Mouse (Mus musculus): ENCODE results near the gene Kmt2d. TPM values are rescaled to one million over a fixed set of nuclear protein-coding genes. Genes with fewer than 3 reads are reported as not detected.

Gene Kmt2d
- polyA plus RNA-seq, 1 experiment from 2014 or later, result 12.5 TPM

DNA sequence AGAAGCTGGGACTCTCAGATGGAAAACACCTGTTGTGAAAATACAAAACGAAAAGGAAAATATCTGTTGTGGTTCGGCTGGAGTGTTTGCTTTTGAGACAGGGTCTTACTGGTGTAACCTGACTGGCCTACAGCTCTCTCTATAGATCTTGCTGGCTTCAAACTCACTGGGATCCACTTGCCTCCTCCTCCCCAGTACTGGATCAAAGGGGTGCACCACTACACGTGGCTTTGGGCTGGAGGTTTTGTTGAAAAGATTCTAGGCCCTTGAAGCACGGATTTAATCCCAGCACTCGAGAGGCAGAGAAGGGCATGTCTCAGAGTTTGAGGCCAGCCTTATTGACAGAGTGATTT is 10.6 kb upstream of the Kmt2d start:
- peaks cover 14% of the 10 kb centered on the region for H3K4me1 ChIP-seq
- no peaks in the 10 kb centered on the region for H3K27me3 ChIP-seq
- no peak overlapping the region; the same call in 1 of the 2 replicates for H3K9ac ChIP-seq
- H3K9me3 ChIP-seq (replicated peaks), result no peaks in the 10 kb centered on the region
- peak overlapping the region; percentile 62; the same call in 1 of the 2 replicates for H3K27ac ChIP-seq
- H3K36me3 ChIP-seq, result no peaks in the 10 kb centered on the region
- WGBS, result 12% methylated on average over 5 of the region's 5 CpGs
- ATAC-seq (ENCODE audit: low FRiP score), result peak; percentile 57
- peak overlapping the region; percentile 86 for H3K4me2 ChIP-seq (replicated peaks)
- H3K4me3 ChIP-seq, result peak overlapping the region; percentile 64; the same call in 1 of the 2 replicates

DNA sequence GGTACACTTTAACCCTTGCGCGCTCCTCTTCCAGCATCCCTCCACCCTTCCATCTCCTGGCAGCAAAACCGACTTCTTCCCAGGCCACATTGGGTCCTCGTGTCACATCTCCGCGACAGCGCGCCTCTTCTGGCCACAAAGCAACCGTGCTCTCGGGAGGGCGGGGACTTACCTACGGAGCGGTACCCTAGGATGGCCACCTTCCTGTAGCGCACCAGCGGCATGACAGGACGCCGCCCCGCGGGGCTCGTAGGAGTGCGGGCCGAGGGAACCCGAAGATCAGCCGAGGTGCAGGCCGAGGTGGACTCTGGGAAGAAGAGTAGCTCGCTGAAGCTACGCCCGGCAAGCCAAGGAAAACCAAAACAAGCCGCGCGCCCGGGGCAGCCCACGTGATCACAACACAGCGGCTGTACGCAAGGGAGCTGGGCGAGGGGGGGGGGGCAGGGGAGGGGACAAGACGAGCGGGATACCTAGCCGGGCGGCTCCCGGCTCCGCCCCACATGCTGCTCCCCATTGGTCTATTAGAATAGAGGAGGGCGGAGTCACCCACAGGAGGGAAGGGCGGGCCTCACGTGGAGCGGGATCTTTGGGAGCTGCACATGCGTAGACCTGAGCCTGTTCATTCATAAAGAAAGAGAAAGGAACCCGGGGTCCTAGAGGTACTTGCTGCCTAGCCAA is 10.1 kb upstream of the Kmt2d start:
- Histone ChIP-seq H3K4me2 (replicated peaks) (peak overlapping the region; percentile 86), H3K27ac (peak overlapping the region; percentile 73), H3K9me3 (replicated peaks) (no peaks in the 10 kb centered on the region), H3K4me3 (peak overlapping the region; percentile 64), H3K36me3 (no peaks in the 10 kb centered on the region), H3K27me3 (no peaks in the 10 kb centered on the region), H3K9ac (peak overlapping the region; percentile 63), H3K4me1 (peaks cover 14% of the 10 kb centered on the region)
- ATAC-seq (ENCODE audit: low FRiP score), result peak; percentile 97
- under 1% methylated on average over 42 of the region's 48 CpGs for WGBS

GRCm38 (mm10) chr15:98877331-98877730 is 6.3 kb upstream of the Kmt2d start:
- no peak overlapping the region for H3K4me2 ChIP-seq (replicated peaks)
- 18% methylated on average over 3 of the region's 3 CpGs for WGBS

GRCm38 (mm10) chr15:98871916-98872888 is 1.2 kb upstream of the Kmt2d start:
- Histone ChIP-seq H3K27ac (peak overlapping the region; percentile 98), H3K4me3 (peak overlapping the region; percentile 91), H3K9me3 (replicated peaks) (no peaks in the 10 kb centered on the region), H3K4me2 (replicated peaks) (peak overlapping the region; percentile 99), H3K36me3 (no peaks in the 10 kb centered on the region), H3K27me3 (no peaks in the 10 kb centered on the region), H3K4me1 (peaks cover 37% of the 10 kb centered on the region), H3K9ac (peak overlapping the region; percentile 99)
- 2% methylated on average over 51 of the region's 51 CpGs for WGBS
- peak; percentile 80 for ATAC-seq (ENCODE audit: low FRiP score)

More at GRCm38 (mm10) chr15:98877331-98877730, 6.3 kb upstream of the Kmt2d start:
- no peak for ATAC-seq (ENCODE audit: low FRiP score)
- no peaks in the 10 kb centered on the region for H3K36me3 ChIP-seq
- no peaks in the 10 kb centered on the region for H3K9me3 ChIP-seq (replicated peaks)
- H3K4me1 ChIP-seq, result peaks cover 20% of the 10 kb centered on the region
- no peaks in the 10 kb centered on the region for H3K27me3 ChIP-seq
- H3K9ac ChIP-seq, result no peak overlapping the region
- H3K27ac ChIP-seq, result no peak overlapping the region
- no peak overlapping the region for H3K4me3 ChIP-seq

- H3K4me3 ChIP-seq, result peak overlapping the region; percentile 91
- WGBS, result 0% methylated on average over 15 of the region's 16 CpGs
- no peaks in the 10 kb centered on the region for H3K27me3 ChIP-seq
- peak overlapping the region; percentile 99 for H3K9ac ChIP-seq
- H3K4me1 ChIP-seq, result peaks cover 39% of the 10 kb centered on the region
- H3K4me2 ChIP-seq (replicated peaks), result peak overlapping the region; percentile 99
- H3K9me3 ChIP-seq (replicated peaks), result no peaks in the 10 kb centered on the region
- H3K27ac ChIP-seq, result peak overlapping the region; percentile 98
- H3K36me3 ChIP-seq, result peaks cover 13% of the 10 kb centered on the region
- no peak for ATAC-seq (ENCODE audit: low FRiP score)
Observed at GRCm38 (mm10) chr15:98870179-98871069, 580 bp downstream of the Kmt2d start.

GRCm38 (mm10) chr15:98869342-98870178 is 1.4 kb downstream of the Kmt2d start:
- Histone ChIP-seq H3K9me3 (replicated peaks) (no peaks in the 10 kb centered on the region), H3K36me3 (peaks cover 22% of the 10 kb centered on the region), H3K4me3 (peak overlapping the region; percentile 91), H3K9ac (peak overlapping the region; percentile 99), H3K4me2 (replicated peaks) (peak overlapping the region; percentile 99), H3K4me1 (peaks cover 39% of the 10 kb centered on the region), H3K27ac (0 out of 2 replicates have a peak overlapping the region, but pooled peaks have one; percentile 98), H3K27me3 (no peaks in the 10 kb centered on the region)
- no peak for ATAC-seq (ENCODE audit: low FRiP score)
- WGBS, result 13% methylated on average over 8 of the region's 8 CpGs

GRCm38 (mm10) chr15:98868346-98869063 is 2.5 kb downstream of the Kmt2d start:
- no peak overlapping the region; the same call in 1 of the 2 replicates for H3K27ac ChIP-seq
- peak overlapping the region; percentile 99 for H3K4me2 ChIP-seq (replicated peaks)
- peaks cover 32% of the 10 kb centered on the region for H3K36me3 ChIP-seq
- H3K9me3 ChIP-seq (replicated peaks), result no peaks in the 10 kb centered on the region
- H3K4me1 ChIP-seq, result peaks cover 39% of the 10 kb centered on the region
- H3K9ac ChIP-seq, result peak overlapping the region; percentile 99
- no peaks in the 10 kb centered on the region for H3K27me3 ChIP-seq
- H3K4me3 ChIP-seq, result peak overlapping the region; percentile 91
- 47% methylated on average over 11 of the region's 11 CpGs for WGBS
- ATAC-seq (ENCODE audit: low FRiP score), result no peak

GRCm38 (mm10) chr15:98867321-98867720 is 3.7 kb downstream of the Kmt2d start:
- Histone ChIP-seq H3K9ac (no peak overlapping the region), H3K9me3 (replicated peaks) (no peaks in the 10 kb centered on the region), H3K27me3 (no peaks in the 10 kb centered on the region), H3K4me3 (no peak overlapping the region), H3K4me1 (peaks cover 32% of the 10 kb centered on the region), H3K36me3 (peaks cover 44% of the 10 kb centered on the region), H3K4me2 (replicated peaks) (peak overlapping the region; percentile 99), H3K27ac (no peak overlapping the region)
- no peak for ATAC-seq (ENCODE audit: low FRiP score)
- 75% methylated on average over 6 of the region's 6 CpGs for WGBS

- peaks cover 32% of the 10 kb centered on the region for H3K4me1 ChIP-seq
- H3K36me3 ChIP-seq, result peaks cover 52% of the 10 kb centered on the region
- H3K9me3 ChIP-seq (replicated peaks), result no peaks in the 10 kb centered on the region
- no peaks in the 10 kb centered on the region for H3K27me3 ChIP-seq
- no peak overlapping the region for H3K4me3 ChIP-seq
- no peak for ATAC-seq (ENCODE audit: low FRiP score)
- no peak overlapping the region for H3K27ac ChIP-seq
- H3K4me2 ChIP-seq (replicated peaks), result no peak overlapping the region
- H3K9ac ChIP-seq, result no peak overlapping the region
- WGBS, result 95% methylated on average over 5 of the region's 5 CpGs
Observed at GRCm38 (mm10) chr15:98866501-98866900, 4.5 kb downstream of the Kmt2d start.

DNA sequence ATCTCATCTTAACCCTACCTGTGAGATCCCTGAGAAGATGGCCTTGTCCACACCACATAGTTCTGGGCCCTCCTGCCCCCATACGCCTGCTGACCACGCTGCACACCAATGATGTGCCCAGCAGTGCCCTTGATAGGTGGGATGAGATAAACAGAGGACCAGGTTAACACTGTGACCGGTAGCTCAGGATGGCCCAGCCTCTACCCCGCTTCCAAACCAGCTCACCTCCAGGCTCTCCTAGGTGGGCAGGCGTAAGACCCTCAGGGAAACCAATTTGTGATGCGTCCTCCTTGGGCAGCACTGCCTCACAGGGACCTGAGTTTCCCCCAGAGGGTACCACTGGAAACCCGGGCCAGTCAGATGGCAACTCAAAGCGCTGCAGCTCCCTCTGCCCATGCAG is 5.2 kb downstream of the Kmt2d start:
- no peaks in the 10 kb centered on the region for H3K27me3 ChIP-seq
- 97% methylated on average over 8 of the region's 8 CpGs for WGBS
- peaks cover 32% of the 10 kb centered on the region for H3K4me1 ChIP-seq
- H3K4me3 ChIP-seq, result no peak overlapping the region
- H3K9me3 ChIP-seq (replicated peaks), result no peaks in the 10 kb centered on the region
- H3K4me2 ChIP-seq (replicated peaks), result no peak overlapping the region
- ATAC-seq (ENCODE audit: low FRiP score), result no peak
- H3K27ac ChIP-seq, result no peak overlapping the region
- peaks cover 60% of the 10 kb centered on the region for H3K36me3 ChIP-seq
- no peak overlapping the region for H3K9ac ChIP-seq
